Mouse (Mus musculus): ENCODE data around the gene Clec2g. TPM values are rescaled to one million over a fixed set of nuclear protein-coding genes. Genes with fewer than 3 reads are reported as not detected.

Clec2g gene
- polyA plus RNA-seq, 3 experiments from 2014 or later, result 0.95 to 5.0 (median 1.1) TPM

DNA sequence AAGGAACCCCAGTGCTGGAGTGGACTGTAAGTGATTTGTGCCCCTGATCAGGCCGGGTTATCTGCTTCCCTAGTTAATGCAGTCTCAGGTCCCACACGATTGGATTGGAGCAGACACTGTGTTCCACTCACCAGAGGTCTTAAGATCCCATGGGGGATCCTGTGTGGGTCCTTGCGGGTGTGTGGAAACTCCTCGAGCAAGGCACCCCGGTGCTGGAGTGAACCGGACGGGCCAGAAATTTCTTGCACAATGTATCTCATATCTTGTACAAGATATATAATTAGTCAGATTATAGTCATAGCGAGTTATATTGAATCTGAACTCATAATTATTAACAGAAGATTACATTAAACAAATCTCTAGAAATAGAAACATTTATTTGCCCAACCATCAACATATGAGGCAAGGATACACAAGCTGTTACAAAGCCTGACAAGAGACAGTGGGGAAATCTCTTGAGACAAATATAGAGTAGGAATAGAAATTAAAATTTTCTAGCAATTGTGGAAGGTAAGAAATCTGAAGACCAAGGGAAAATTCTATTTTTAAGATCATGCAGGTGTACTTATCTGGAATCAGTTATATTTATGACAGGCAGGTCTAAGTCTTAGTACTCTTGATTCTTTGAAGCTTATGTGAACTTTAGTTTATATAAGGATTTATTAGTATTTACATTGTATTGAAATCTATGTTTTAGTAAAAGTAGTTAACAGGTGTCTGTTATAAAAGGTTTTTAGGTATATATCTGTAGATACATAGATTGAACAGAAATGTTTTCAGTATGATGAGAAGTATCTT, 93.5 kb downstream of the Clec2g start:
- ATAC-seq, result no peak

DNA sequence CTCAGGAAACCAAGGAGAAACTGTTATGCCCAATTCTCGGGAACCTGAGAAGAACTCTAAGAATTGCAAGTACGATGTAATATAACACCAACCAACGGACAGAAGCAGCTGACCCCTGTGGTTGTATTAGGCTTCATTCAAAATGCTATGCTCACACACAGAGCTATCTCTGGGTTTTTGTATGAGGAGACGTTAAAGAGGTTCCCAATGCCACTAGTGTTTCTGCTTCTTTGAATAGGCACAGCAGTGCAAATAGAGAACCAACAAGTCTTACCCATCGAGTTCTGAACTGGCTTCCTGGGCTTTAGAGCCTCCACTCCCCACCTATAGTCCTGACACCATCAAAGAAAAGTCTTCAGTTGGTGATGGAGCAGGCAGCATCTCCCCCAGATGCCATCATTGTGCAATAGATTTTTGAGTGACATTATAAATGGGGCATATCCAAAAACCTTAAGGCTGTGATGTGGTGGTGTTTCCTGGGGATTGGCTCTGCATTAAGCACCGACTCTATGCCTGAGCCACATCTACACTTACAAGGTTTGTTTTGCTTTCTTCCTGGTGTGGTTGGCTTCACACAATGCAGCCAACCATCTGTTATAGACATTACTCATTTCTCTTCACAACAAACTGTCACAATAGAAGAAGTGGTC, 96.1 kb downstream of the Clec2g start:
- no peak for ATAC-seq

DNA sequence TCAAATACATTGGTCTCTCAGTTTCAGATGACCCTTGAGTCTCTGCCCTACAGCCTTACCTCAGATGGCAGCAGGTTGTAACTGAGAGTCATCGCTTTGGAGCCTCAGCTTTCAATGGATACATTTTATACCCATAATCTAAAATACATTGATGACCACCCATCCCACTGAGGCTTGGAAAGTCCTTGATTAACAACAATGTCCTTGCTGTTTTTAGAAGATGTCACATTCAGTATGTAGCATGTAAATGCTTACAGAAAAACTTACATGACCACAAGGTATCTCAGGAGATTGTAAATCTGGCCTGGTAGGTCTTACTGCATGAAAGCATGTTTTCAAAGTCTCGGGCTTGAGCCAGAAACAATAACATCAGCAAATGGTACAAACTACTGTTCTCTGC, 96.8 kb downstream of the Clec2g start:
- no peak for ATAC-seq

DNA sequence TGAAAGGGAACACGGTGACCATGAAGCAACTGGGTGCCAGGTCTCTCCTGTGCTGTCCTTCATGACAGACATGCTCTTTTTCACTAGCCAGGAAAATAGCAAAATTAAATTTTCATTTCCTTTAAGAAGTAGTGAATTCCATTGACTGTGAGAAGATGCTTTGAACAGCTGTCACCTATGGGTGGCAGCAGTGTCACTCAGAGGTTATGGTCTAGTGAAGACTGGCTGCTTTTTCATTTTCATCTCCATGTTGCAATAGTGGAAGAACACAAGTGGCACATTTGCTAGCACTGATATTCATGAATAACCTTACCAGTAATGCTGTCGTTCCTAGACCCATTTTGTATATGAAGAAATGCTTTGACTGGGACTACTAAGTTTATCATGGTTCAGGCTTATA, 99.2 kb downstream of the Clec2g start:
- ATAC-seq, result peak; percentile 65

Other genes starting within 250 kb of the Clec2g start
- gene Klrb1, start 211.3 kb upstream of the Clec2g start, polyA plus RNA-seq (2017; shearing (Covaris generic)), result not detected
- under 1 TPM; 0.33 to 0.67 (median 0.34) TPM for gene Klrb1c, start 145.2 kb upstream of the Clec2g start, polyA plus RNA-seq (2017; shearing (Covaris generic))
- gene Gm44511, start 108.1 kb upstream of the Clec2g start, polyA plus RNA-seq (2017; shearing (Covaris generic)), result not detected
- under 1 TPM in 1 of 3 experiments, not detected in 2; 0.79 TPM for gene Klrb1b, start 108.0 kb upstream of the Clec2g start, polyA plus RNA-seq (2017; shearing (Covaris generic))
- 10 to 100 TPM; 70.5 to 91.7 (median 73.9) TPM for gene Clec2i, start 46.8 kb upstream of the Clec2g start, polyA plus RNA-seq (2017; shearing (Covaris generic))
- 1 to 10 TPM; 4.6 to 6.7 (median 5.6) TPM for gene BC035044, start 43.3 kb upstream of the Clec2g start, polyA plus RNA-seq (2017; shearing (Covaris generic))
- 1 to 10 TPM; 1.5 to 9.2 (median 5.2) TPM for gene Klrb1f, start 111.5 kb downstream of the Clec2g start, polyA plus RNA-seq (2017; shearing (Covaris generic))
- not detected for gene Clec2e, start 166.5 kb downstream of the Clec2g start, polyA plus RNA-seq (2017; shearing (Covaris generic))
- gene Clec2d, start 246.2 kb downstream of the Clec2g start, polyA plus RNA-seq (2017; shearing (Covaris generic)), result 10 to 100 TPM; 12.0 to 41.7 (median 33.6) TPM